Mouse (Mus musculus) retina, adult 2 months (tissue): ENCODE results near the gene Palm.

ENCODE experiments used
- DNase-seq: peaks from one replicate; pipeline ENCODE4 v3.0.0-alpha.2; 2012; ENCODE audit warnings: low read depth, low spot score

The Palm gene

DNA sequence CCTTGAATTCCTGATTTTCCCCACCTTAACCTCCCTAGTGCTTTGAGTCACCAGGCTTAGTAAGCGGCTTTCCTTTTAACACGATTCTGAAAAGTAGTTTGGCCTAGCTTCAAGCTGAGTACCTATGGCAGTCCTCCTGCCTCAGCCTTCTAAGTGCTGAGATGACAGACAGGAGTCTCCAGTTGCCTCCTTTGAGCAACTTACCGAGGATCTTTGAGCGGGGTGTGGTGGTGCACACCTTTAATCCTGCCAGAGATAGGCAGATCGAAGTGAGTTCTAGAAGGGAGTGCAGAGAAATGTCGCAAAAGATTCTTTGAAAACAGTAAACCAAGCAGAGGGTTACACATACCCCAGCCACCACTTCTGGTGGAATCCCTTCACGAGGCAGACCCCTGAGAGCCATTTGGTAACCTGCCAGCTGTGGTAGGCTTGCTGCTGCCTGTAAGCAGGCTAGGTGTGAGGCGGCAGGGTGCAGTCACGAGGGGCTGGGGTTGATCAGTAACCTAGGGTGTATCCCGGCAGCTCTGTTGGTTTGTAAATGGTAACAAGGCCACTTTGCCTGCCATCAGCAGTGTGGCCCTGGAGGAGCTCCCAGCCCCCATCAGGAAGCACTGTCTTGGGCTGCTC is 62.3 kb downstream of the Palm start:
- DNase-seq, result no peak

GRCm38 (mm10) chr10:79856280-79856679 is 62.9 kb downstream of the Palm start:
- no peak for DNase-seq

DNA sequence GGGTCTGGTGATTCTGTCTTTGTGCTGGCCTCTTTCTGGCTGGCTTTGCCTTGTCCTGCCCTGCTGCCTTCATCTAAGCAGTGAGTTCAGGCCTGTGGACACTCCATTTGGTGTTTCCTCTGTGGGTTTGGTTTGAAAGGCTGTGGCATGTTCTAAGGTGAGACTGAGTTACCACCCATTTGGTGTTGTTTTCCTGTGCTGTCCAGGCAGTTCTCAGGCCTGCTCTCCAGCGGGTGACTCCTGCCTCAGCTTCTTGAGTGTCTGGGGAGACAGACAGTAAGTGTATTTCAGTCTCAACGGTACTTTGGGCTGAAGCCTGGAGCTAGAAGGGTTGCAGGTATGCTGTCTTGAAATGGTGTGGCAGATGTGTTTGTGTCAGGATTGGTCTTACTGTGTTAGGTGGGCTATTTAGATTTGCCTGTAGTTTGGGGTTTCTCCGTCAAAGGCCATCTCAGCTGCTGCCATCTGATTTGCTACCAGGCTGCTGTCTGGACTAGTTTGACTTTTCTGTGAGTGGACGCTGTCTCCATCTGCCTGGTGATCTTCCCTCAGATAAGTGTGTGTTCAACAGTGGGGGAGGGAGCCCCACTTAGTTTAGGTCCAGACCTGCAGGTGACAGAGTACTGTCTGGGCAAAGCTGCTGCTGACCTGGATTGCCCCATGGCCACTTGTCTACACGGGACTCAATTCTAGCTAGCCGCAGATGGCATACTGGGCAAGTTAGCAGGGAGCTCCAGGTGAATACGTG is 63.5 kb downstream of the Palm start:
- no peak for DNase-seq

- DNase-seq, result no peak
Measured at GRCm38 (mm10) chr10:79857452-79857811, 64.1 kb downstream of the Palm start.

DNA sequence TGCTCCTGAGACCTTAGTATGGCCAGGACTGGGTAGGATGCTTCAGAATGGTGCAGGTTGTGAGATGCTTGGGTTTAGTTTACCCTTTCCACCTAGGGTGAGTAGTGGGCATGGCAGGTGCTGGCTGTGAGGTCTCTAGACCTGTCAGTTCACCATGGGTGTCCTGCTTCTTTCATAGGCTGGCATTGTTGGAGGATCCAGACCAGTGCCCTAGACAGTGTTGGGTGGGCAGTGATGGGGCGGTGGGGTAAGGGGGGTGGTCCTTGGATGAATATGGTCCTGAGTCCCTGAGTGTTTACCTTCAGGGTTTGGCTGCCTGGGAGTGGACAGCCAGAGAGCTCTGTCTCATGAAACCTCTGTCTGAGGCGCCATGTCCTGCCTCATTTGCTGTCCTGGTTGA is 64.5 kb downstream of the Palm start:
- no peak for DNase-seq

- no peak for DNase-seq
Measured at GRCm38 (mm10) chr10:79858416-79859074, 65.2 kb downstream of the Palm start.

DNA sequence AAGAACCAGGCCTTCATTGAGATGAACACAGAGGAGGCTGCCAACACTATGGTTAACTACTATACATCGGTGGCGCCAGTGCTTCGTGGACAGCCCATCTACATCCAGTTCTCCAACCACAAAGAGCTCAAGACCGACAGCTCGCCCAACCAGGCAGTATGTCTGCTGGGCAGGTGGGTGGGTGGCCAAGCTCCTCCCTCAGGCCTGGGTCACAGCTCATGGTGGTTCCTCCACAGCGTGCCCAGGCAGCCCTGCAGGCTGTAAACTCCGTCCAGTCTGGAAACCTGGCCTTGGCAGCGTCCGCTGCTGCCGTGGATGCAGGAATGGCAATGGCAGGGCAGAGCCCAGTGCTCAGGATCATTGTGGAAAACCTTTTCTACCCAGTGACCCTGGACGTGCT is 65.7 kb downstream of the Palm start:
- DNase-seq, result no peak

GRCm38 (mm10) chr10:79860079-79860911 is 66.9 kb downstream of the Palm start:
- no peak for DNase-seq

DNA sequence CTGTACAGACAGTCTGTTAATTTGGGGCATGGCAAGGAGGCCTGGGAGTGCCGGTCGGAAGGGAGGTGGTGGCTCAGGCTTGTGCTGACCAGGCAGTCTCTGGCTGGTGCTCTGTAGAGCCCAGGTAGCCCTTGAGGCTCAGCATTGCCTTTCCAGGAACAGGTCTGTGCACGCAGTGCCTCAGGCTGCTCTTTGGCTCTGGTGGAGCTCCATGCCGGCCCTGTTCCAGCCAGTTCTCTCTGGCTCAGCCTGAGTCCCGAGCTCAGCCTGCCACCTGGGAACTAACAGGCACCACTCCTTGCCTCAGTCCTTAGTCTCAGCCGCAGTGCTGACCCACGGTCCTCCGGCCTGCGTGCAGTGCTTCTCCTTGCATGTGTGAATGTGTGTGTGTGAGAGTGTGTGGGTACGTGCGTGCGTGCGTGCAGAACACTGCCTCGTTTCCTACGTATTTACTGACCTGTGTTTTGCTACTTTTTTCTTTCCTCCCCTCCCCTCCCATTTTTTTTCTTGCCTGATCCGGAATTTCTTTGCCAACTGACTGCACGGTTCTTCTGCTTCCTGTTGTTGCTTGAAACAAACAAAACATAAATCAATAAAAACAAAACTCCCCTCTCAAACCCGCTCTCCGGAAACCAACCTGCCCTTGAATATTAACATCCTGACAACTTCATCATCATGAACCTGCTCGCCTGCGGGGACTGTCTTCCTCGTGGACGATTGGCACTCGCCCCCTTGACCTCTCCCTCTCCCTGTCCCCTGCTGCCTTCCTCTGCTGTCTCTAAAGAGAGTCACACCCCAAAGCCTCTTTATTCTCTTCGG is 68.1 kb downstream of the Palm start:
- DNase-seq, result no peak

GRCm38 (mm10) chr10:79862049-79862788 is 68.8 kb downstream of the Palm start:
- no peak for DNase-seq

DNA sequence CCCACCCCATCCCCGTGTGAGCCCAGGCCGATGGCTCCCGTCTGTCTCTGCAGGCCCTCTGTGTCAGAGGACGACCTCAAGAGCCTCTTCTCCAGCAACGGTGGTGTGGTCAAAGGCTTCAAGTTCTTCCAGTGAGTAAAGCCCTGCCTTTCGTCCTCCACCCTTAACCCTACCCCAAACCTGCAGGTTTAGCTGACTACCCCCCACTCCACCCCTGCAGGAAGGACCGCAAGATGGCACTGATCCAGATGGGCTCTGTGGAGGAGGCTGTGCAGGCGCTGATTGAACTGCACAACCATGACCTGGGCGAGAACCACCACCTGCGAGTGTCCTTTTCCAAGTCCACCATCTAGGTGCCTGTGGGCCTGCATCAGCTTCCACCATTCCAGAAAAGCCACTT is 69.6 kb downstream of the Palm start:
- no peak for DNase-seq

GRCm38 (mm10) chr10:79864351-79865188 is 71.2 kb downstream of the Palm start:
- no peak for DNase-seq

DNA sequence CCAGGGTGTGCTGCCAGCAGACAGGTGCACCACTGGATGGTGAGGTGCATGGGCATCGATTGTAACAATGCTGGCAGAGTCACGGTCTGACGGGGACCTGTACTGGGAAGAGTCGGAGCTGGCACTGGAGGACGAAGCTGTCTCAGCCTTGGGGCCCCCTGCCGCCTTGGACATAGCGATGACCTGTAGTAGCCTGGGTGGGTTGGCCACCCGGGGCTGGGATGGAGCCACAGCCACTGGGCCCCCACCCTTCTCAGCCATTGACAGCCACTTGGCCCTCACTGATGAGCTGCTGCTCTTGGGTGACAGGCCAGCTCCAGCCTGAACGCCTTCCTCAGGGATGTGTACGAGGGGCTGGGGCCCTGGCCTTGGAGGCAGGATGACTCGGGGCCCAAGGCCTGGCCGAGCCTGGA is 71.8 kb downstream of the Palm start:
- no peak for DNase-seq

- DNase-seq, result no peak
Measured at GRCm38 (mm10) chr10:79865801-79866295, 72.5 kb downstream of the Palm start.

DNA sequence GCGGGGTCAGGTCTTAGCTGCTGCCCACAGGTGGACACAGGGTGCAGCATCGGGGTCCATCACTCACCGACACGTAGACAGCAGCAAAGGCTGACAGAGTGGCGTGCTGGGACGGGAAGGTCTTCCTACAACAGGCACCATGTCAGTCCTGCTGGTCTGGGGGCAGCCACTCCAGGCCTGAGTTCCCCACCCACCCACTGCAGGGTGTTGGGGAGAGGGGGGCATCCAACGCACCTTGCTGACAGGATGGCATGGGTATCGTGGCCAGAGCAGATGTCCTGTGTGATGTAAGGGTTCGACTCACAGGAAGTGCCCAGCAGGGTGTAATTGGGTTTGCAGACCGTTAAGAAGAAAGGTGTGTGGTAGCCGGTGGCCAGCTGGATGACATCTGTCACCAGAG is 73.2 kb downstream of the Palm start:
- no peak for DNase-seq
